Mouse (Mus musculus) left cerebral cortex, adult 11 months (tissue): ENCODE data around the gene Gpbar1.
"Not testable (repeated sequence)": the region's sequence is repeated elsewhere in the genome, so short reads cannot be mapped to it uniquely, and the experiment has no call there.

Experiments
- DNase-seq: peaks from one replicate; pipeline ENCODE4 v3.0.0; 2022; ENCODE audit warnings: low spot score

Gpbar1 gene

DNA sequence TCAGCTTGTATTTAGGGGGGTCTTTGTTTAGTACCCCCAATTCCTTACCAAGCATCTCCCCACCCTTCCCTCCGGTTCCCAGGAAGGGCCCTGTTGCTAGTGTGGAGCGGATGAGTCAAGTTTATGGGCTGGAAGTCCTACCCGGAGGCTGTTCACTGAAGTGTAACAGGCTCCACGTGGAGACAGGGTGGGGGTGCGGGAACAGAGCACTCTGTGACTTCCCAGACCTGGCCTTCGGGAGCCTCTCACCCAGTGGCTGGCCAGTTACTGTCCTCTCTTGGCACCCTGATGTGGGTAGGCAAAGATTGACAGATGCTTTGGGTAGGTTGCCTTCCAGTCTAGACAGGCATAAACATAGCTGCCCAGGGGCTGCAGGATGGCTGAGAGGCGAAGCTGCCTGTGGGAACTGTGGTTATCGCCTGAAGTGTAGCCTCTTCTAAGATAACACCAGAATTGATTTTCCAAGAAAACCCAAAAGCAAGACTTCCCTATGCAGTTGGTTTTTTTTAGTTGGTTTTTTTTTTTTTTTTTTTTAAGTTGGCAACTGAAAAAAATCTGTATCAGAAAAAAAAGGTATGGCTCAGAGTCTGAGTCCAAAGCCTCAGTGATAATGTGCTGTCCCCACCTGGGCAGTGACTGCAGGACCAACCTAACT, 340 bp upstream of the Gpbar1 start:
- DNase-seq, result no peak

DNA sequence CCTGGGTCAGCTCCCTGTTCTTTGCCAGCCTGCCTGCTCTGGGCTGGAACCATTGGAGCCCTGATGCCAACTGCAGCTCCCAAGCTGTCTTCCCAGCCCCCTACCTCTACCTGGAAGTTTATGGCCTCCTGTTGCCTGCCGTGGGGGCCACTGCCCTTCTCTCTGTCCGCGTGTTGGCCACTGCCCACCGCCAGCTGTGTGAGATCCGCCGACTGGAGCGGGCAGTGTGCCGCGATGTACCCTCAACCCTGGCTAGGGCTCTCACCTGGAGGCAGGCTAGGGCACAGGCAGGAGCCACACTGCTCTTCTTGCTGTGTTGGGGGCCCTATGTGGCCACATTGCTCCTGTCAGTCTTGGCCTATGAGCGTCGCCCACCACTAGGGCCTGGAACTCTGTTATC, 638 bp downstream of the Gpbar1 start:
- DNase-seq, result no peak

DNA sequence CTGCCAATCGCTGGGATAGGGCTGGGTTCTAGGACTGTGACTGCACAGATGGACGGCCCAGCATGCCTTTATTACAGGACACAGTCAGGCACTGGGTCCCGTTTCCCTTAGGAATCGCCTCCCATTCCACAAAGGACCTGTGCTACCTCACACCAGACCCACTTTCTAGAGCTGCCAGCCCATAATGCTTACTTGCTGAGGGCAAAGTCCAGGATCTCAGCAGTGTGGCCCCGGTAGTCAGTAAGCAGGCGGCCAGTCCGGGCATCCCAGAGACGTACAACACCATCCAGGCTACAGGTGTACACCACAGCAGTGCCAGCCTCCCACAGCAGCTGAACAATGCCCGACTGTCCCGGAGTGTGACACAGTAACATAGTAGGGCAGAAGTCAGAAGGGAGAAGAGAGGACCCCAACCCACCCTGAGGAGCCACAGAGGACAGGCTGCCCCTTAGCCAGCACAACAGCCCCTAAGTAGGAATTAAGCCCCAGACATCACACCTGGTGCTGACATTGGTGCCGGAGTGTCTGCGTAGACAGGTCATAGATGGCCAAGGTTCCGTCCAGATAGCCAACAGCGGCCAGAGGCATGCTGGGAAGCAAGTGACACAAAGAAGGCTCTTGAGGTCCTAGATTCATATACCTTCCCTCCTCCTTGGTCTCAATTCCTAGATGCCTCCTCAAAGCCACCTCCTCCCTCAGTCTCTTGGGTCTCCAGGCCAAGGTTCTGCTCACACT, 2.4 kb downstream of the Gpbar1 start:
- no peak for DNase-seq

DNA sequence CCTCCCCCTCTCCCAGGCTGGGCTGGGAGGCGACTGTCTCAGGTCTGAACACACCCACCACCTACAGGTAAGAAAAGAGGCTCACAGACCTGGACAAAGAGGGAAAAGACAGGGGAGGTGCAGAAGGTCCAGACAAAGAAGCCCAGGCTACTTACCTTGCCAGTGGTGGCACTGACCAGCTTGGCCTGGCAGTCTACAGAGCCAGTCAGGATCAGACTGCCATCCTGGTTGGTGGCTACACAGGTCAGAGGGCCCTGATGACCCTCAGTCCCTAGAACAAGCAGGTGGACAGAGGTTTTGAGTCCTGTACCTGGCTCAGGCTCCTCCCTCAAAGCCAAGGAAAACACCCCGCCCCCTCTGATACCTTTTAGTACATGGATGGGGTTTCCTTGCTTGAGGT, 3.0 kb downstream of the Gpbar1 start:
- DNase-seq, result no peak

DNA sequence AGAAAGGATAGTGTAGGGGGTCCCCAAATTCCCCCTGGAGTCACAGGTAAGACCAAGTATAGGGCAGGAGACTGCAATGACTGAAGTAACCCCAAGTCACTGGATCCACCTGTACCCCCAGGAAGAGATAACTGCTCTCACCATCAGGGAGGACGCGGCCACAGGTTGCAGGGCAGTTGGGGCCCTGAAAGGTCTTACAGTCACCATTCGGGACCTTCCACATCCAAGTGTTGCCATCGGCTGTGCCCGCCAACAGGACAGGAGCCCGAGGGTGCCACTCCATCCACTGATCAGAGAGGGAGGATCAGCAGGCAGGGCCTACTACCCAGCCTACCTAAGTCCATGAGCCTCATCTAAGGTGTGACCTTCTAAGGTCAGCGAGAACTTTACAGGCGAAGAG, 3.5 kb downstream of the Gpbar1 start:
- no peak for DNase-seq

DNA sequence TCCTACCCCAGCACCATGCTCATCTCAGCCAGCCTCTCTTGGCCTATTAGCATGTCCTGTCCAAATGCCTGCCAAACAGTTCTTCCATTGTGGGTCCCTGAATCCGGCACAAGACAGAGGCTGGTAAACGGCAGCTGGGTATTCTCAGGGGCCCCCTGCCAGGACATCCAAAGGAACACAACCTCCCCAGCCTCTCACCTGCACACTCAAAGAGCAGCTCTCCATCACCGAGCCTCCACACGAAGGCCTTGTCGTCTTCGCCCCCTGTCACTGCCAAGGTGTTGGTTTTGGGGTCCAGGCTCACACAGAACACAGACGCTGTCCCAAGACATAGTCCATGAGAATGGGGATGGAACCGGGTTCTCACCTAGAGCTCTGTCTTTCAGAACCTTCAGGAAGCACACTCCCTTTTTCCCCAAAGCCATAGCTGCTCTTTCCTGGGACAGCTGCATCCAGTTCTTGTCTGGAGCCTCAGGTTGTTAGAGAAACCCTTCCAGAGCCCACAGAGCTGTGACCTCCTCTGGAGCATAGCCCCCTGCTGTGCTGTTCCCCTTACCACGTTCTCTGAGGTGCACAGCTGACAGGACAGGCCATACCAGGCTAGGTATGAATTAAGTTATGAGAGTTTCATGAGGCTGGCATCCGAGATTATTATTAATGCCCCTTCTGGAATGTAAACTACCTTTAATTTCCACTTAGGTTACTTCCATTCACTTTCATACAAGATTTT, 4.7 kb downstream of the Gpbar1 start:
- no peak for DNase-seq

DNA sequence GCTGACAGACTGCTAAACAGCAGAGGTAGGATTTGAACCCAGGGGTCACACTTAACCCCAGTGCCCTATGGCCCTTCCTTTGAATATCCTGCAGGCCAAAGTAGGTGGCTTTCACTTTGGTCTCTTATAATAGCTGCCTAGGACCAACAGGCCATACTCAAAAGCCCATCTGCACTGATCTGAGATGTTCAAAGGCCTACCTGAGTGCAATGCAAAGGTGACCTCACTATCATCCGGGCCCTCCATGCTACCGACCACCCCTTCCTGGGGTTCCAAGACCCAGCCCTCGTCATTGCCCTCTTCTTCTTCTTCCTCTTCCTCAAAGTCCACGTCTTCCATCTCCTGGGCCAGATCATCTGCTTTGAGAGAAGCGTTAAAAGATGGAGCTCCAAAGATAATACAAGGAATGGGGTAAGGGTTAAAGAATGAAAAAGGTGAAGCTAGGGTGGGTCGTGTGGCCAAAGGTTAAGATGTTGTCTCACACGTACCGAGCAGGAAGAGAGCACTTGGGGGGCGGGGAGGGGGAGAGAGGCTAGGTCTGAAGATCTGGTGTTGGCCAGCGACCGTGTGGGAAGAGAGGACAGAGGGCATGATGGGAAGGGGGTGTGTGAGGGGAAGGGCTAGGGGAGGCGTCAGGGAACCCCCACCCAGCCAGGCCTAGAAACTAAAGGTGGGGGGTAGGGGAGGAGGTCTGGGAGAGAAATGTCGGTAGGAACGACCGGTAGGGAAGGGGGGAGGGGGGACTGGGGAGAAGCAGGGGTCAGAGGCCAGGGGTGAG, 5.5 kb downstream of the Gpbar1 start:
- no peak for DNase-seq

DNA sequence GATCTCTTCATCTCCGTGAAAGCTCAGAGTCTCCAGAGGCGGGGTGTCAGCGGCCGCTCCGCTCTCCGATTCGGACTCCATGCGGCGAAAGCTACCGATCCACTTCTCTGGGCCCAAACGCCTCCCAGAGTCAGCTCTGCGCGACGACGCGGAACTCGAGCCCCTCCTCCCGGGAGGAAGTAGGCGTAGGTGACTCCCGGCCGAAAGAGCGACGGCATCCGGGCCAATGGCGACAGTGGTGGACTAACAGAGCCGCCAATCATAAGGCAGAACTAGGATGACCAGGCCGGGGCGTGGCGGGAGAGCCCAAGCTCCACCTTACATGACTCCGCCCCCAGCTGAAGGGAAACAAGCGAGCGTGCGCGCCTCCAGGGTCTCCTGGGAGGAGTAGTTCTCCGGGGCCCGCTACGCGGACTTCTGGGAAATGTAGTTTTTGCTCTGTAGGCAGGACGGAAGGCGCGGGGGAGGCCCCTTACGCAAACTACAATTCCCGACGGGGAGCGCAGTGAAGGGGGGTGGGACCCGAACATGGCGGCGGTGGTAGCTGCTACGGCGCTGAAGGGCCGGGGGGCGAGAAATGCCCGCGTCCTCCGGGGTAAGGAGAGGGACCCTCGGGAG, 6.3 kb downstream of the Gpbar1 start, which contains the start of the genes Aamp and Pnkd:
Gene Aamp (minus strand): TSS at position 196 of the 618 bp plus-strand sequence.
Gene Pnkd (plus strand): TSS at position 388 of the 618 bp plus-strand sequence.
- DNase-seq, result peak; percentile 100

DNA sequence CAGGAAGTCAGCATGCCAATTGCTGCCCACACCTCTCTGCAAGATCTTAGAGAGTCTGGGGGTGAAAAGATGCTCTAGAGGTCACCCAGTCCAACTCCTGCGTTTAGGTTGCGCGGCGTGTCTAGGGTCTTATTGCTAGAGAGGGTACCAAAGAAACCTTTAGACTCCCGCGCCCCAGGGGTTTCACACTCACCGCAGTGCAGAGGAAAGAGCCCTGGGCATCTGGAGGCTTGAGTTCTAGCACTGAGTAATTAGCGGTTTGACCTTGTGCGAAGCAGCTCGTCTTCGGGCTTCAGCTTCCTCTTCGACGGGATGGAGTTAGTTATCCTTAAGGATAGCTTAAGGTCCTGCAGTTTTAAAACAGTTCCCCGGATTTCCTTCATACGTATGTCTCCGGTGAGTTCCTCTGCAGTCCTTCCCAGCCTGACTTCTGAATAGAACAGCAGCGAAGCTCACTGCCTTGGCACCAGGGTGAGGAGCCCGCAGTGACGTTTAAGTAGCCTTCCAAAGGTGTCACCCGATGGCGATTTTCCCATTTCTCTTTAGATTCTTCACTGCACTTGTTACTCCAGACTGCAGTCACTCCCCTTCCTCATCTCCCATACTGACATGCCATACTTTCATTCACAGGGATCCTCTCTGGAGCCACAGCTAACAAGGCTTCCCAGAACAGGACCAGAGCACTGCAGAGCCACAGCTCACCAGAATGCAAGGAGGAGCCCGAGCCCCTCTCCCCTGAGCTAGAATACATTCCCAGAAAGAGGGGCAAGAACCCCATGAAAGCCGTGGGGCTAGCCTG, 7.1 kb downstream of the Gpbar1 start:
- DNase-seq, result no peak

DNA sequence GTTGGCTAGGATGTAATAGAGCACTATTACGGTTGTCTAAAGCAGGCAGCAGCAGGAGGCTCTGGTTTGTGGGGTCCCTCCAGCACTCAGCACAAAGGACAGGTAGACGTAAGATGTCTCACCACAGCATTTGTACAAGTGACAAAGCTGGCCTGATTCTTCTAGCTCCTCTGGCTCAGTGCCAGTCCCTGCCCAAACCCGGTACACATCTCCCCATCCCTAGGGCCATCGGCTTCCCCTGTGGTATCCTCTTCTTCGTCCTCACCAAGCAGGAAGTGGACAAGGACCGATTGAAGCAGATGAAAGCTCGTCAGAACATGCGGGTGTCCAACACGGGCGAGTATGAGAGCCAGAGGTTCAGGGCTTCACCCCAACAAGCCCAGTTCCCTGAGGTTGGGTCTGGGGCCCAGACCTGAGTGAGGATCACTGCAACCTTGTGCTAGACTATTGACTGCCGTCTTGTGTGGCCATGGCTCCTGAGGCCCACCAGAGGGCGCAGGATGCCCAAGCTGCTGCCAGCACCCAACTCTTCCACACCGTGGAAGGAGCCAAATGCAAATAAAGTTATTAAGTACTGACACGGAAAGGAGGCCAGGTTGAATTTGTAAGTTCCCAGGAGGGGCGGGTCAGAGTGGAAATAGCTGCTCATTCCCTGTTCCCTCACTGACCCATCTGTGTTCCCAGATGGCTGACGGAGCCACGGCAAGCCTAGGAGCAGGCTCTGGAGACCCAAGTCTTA, 8.7 kb downstream of the Gpbar1 start:
- not testable (repeated sequence) for DNase-seq

DNA sequence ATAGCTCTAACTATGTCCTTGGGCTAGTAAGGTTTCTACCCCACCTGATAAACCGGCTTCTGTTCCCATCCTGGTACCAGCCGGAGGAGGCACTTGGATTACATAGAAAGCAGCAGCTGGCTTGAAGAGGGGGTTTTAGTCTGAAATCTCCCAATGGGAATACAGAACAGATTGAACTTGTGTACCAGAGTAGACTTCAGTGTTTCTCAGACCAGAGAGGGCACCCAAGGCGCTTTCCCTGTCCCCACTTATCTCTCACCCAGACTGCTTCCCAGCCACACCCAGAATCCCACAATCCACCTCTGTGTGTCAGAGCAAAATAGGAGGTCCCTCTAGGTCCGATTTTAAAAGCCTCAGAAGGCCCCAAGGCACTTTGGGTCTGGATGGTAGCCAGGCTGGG, 10.0 kb downstream of the Gpbar1 start:
- DNase-seq, result no peak

DNA sequence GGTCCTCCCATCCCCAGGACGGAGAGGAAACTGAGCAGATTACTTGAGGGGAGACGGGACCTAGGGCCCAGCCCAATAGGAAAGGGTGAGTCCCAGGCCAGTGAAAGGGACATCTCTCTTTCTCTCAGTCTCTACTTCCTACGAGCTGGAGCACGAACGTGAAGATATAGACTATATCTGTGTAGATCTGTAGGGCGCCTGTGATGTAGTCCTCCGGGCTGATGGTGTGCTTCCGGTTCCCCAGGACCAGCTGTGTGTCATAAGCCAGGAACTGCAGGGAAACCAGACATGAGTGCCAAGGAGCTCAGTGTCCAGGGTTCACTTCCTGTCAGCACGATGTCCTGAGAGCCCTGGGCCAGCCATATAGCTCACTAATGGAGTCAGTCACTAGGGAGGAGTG, 10.9 kb downstream of the Gpbar1 start:
- DNase-seq, result no peak

DNA sequence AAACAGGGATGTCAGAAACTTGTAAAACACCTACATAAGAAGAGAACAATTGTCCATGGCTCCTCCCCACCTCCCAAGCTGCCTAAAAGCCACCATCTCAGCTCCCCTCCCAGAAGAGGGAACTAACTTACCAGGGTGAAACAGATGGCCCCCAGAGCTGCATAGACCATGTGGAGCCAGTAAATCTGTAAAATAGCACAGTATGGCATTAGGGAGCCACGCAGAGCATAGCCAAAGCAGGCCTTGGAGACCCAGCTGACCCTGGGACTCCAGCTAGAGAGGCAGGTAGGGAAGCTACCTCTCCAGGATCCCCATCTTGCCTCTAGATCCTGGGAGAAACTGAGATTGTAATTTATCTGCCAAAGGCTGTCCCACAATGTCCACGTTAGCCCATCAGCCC, 11.4 kb downstream of the Gpbar1 start:
- no peak for DNase-seq

DNA sequence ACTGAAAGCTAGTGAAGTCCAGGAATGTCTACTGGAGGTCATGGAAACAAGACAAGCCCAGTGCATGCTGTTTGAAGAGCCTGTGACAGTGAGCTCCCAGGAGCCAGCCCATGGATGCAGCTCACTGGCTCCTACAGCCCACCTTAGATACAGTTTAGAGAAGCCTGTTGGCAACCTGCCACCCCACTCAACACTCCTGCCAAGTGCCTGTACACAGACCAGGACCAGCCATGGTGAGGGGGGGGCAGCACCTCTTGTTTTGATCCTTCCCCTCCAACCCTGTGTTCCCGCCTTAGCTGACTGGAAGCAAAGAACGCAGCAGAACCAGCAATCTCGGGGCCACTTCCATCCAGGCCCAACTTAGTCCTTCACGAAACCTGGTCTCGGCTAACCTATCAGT, 11.8 kb downstream of the Gpbar1 start:
- DNase-seq, result no peak

DNA sequence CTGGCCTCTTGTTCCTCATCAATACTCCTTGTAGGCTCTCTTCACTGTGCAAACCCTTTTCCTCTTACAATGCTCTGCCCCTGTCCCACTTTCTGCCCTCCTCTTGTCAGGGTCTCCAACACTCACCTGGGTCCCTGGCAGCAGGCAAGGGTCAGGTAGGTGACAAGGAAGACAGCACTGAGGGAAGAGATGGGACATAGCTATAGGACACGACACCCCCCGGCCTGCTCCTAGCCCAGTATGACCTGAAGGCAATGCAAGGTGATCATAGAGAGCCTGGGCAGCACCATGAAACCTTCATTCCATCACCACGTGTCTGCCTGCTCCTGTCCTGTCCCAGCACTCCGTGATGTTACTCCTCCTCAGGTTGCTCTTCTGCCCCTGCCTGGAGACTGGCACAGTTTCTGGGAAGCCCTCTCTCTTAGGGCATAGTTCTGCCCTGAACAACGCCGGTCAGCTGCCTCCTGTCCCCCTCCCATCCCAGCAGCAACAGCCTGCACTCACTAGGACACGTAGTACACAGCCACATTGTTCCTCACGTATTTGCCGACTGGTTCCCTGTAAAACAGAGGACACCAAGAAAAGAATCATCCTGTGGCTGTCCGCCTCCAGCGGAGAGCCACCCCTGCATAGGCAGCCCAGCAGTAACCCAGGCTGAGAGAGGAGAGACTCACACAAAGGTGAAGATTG, 14.1 kb downstream of the Gpbar1 start:
- no peak for DNase-seq

DNA sequence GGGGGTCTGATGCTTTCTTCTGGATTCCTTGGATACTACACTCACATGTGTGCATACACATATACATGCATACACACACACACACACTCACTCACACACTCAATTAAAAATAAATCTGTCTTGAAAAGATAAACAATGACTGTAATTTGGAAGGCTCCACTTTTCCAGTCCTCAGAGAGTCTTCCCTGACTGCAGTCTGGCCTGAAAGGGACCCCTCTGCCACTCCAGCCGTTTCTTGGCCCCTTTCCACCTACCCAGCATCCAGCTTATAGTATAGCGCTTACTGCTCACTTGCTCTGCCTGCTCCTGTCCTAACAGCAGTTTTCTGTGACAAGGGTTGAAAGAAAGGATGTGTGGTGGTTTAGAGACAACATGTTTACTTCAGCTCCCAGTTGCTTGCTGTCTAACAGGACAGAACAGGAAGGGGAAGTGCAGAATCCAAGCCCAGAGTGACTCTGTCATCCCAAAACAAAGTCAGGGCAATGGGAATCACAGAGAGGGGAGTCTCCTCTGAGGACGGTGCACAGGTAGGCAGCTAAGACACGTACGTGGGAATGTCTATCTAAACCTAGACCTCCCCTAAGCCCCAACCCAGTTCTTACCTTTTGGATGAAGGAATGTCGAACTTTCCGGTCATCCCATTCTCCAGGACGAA, 15.1 kb downstream of the Gpbar1 start:
- DNase-seq, result no peak

DNA sequence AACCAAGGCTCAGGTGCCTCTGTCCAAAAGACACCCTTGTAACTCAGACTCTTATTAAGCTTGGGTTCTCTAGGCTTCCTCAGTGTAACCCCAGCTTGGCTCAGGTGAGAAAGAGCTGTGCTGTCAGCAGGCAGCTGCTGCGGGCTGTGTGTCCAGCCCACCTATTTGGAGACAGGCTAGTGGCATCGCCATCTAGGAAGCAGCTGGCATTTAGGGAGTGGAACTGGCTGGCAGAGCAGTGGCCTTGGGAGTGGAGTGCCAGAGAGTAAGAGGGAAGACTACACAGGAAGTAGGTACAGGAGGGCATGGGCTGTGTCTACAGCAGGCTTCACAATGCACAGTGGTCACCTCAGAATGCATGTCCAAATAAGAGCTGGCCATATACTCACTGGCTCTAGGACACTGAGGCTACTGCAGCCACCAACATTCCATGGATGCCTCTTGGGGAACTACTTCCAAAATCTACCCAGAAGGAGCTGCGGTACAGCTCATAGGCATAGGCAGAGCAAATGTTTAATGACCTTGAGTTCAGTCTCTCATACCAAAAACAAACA, 15.8 kb downstream of the Gpbar1 start:
- DNase-seq, result no peak

DNA sequence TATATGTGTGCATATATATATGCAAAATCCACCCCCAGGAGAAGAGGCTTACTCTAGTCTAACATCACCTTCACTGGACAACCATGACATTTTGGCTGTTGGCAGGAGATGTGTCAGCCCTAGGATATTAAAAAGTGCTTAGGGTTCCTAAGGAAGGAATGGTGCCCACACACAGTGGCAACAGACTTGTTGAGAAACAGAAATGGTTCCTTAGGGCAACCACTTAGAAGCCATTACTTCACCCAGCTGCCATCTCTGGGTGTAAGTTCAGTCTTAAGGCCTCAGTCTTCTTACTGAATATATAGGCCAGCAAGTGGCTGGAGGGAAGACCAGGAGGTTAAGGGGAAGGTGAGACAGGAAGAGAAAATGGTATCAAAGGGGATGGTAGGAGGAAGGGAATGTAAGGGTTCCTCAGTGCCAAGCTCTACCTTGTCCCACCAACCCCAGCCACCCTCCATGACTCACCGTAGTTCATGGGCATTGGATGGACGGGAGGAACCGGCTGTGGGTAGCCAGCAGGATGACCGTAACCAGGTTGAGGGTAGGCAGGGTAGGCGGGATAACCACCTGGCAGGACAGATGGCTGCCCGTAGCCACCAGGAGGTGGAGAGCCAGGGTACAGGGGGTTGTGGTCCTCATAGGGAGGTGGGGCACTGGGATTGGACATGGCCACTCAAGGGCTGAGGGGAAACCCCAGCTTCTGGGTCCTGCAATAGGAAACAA, 16.5 kb downstream of the Gpbar1 start:
- DNase-seq, result no peak
